Mouse (Mus musculus) ES-E14 (cell line): ENCODE data around the gene Cyp4f14.

Experiments used
- MAFK ChIP-seq: IDR thresholded peaks from 2 replicates; pipeline ENCODE4 v1.6.1; 2014; ENCODE audit warnings: mild to moderate bottlenecking, low read depth, low read length, inconsistent platforms; ENCODE audit not compliant: insufficient read depth
- ZC3H11A ChIP-seq: IDR thresholded peaks from 2 replicates; pipeline ENCODE4 v1.6.1; 2012; ENCODE audit warnings: low read depth, mild to moderate bottlenecking, inconsistent platforms, low read length, borderline replicate concordance
- ZNF384 ChIP-seq: IDR thresholded peaks from 2 replicates; pipeline ENCODE4 v1.6.1; 2012; ENCODE audit warnings: low read depth, low read length, inconsistent platforms

DNA sequence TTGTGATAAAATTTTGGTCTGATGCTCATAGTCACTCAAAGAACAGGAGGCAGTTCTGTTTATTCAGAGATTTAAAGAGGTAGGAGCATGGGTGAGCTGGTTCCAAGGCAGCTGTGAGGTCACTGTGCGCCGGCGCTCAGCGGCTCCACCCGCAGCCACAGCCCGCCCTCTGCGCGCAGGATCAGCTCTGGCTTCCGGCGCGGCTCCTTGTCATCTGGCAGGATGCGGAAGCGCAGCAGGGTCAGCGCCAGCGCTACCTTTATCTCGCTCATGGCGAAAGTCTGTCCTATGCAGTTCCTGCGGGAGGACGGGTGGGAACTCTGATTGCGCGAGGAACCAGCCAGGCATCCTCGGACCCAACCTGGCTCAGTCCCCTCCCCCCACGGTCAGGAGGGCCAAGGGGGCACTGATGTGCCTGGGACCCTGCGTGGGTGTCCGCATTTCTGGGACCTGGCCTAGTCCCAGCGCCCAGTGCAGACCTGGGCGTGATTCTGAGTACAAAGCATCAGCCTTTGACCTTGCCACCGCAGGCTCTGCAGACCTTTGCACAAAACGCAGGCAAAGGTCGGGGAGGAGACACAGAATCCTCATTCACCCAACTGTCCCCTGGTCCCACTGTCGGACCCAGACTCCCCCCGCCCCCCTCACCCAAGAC, 7.6 kb upstream of the Cyp4f14 start:
- TF ChIP-seq ZC3H11A (no peak), ZNF384 (no peak), MAFK (no peak)
